In genomic region chr5:52135460-52136141, GRCm38 (mm10) we compare ENCODE assay signal across 30 mouse cellular contexts. TPM values are rescaled to one million over a fixed set of nuclear protein-coding genes. Genes with fewer than 3 reads are reported as not detected.
A peak's percentile ranks its signal among the peaks of the same experiment; 100 is the strongest.
DNase-seq lines count a peak whose midpoint lies in the region; ATAC-seq and TF ChIP-seq lines count a peak whose summit lies in the region.
"Had no signal": no experiment of that assay in that cellular context is flagged by ENCODE, and none has a peak within 500 bp of the region (broad histone marks: within the 10 kb centered on the region; RNA-seq: fewer than 3 reads in every experiment).

No protein-coding gene starts in this region.

- H3K27ac ChIP-seq in embryonic facial prominence, embryonic 13.5 days: 0 out of 2 replicates have a peak overlapping the region, but pooled peaks have one; percentile 16
- no peak overlapping the region for H3K27ac ChIP-seq in embryonic facial prominence, embryonic 10.5 days (replicated peaks)
- no peak overlapping the region for H3K27ac ChIP-seq in kidney, adult 2 months (ENCODE audit: insufficient read depth, low read depth, low read length)
- H3K27ac ChIP-seq in kidney, embryonic 14.5 days (ENCODE audit: low read depth, low read length): no peak overlapping the region
- H3K27ac ChIP-seq: hindbrain, embryonic 12.5 days; hindbrain, postnatal 0 days; liver, embryonic 15.5 days; lung, embryonic 15.5 days; neural tube, embryonic 12.5 days had no signal

- no peak for TF ChIP-seq CTCF in kidney, adult 2 months (conservative IDR thresholded peaks at IDR 0.05; ENCODE audit: insufficient read depth, insufficient read length, low read depth, low read length)

- H3K4me1 ChIP-seq in embryonic facial prominence, embryonic 13.5 days: no peaks in the 10 kb centered on the region
- H3K4me1 ChIP-seq in embryonic facial prominence, embryonic 10.5 days: no peaks in the 10 kb centered on the region
- no peaks in the 10 kb centered on the region; the same call in 1 of the 2 replicates for H3K4me1 ChIP-seq in kidney, adult 2 months (ENCODE audit: control insufficient read depth, insufficient read depth, low read length)
- no peaks in the 10 kb centered on the region for H3K4me1 ChIP-seq in kidney, embryonic 14.5 days (ENCODE audit: control insufficient read depth, insufficient read depth, low read length)
- H3K4me1 ChIP-seq: hindbrain, embryonic 12.5 days; liver, embryonic 15.5 days; lung, embryonic 15.5 days; neural tube, embryonic 12.5 days had no signal

- 79% methylated on average over 16 of the region's 16 CpGs for WGBS in embryonic facial prominence, embryonic 13.5 days
- 86% methylated on average over 16 of the region's 16 CpGs for WGBS in embryonic facial prominence, embryonic 10.5 days
- WGBS in kidney, adult 2 months: 65% methylated on average over 16 of the region's 16 CpGs
- WGBS in kidney, embryonic 14.5 days: 74% methylated on average over 16 of the region's 16 CpGs

- no peak for ATAC-seq in embryonic facial prominence, embryonic 13.5 days (ENCODE audit: insufficient number of reproducible peaks, insufficient read depth, low FRiP score, low TSS enrichment, low read depth)
- ATAC-seq in kidney, embryonic 14.5 days (ENCODE audit: low FRiP score, low TSS enrichment): no peak
- no peak for ATAC-seq in inflammation-experienced regulatory T-cells, adult 6 months
- ATAC-seq: forebrain, embryonic 16.5 days; hindbrain, postnatal 0 days; midbrain, embryonic 16.5 days had no signal

- H3K36me3 ChIP-seq in embryonic facial prominence, embryonic 13.5 days: peaks cover 3% of the 10 kb centered on the region; the same call in 1 of the 2 replicates
- H3K36me3 ChIP-seq in embryonic facial prominence, embryonic 10.5 days (replicated peaks): peaks cover 49% of the 10 kb centered on the region
- H3K36me3 ChIP-seq in kidney, adult 2 months (ENCODE audit: control insufficient read depth, insufficient read depth, low read length): no peaks in the 10 kb centered on the region
- H3K36me3 ChIP-seq in kidney, embryonic 14.5 days (ENCODE audit: control insufficient read depth, insufficient read depth, low read length): peaks cover 7% of the 10 kb centered on the region; the same call in 1 of the 2 replicates

- H3K27me3 ChIP-seq in embryonic facial prominence, embryonic 13.5 days: no peaks in the 10 kb centered on the region
- no peaks in the 10 kb centered on the region for H3K27me3 ChIP-seq in embryonic facial prominence, embryonic 10.5 days (replicated peaks; ENCODE audit: low read depth, poor library complexity, severe bottlenecking)
- no peaks in the 10 kb centered on the region for H3K27me3 ChIP-seq in kidney, adult 2 months (replicated peaks; ENCODE audit: control insufficient read depth, insufficient read depth, low read length)
- H3K27me3 ChIP-seq in kidney, embryonic 14.5 days (ENCODE audit: control insufficient read depth, insufficient read depth, low read length): no peaks in the 10 kb centered on the region
- H3K27me3 ChIP-seq: CH12.LX; hindbrain, embryonic 12.5 days; liver, embryonic 15.5 days; lung, embryonic 15.5 days; neural tube, embryonic 12.5 days had no signal

- no peak overlapping the region for H3K4me2 ChIP-seq in embryonic facial prominence, embryonic 13.5 days
- no peak overlapping the region for H3K4me2 ChIP-seq in kidney, embryonic 14.5 days (replicated peaks; ENCODE audit: low read depth, low read length)
- H3K4me2 ChIP-seq: heart, embryonic 11.5 days; hindbrain, embryonic 12.5 days; liver, embryonic 15.5 days; lung, embryonic 15.5 days; midbrain, embryonic 11.5 days; neural tube, embryonic 12.5 days had no signal

- no peaks in the 10 kb centered on the region for H3K9me3 ChIP-seq in embryonic facial prominence, embryonic 13.5 days
- H3K9me3 ChIP-seq in embryonic facial prominence, embryonic 10.5 days: no peaks in the 10 kb centered on the region
- H3K9me3 ChIP-seq in kidney, embryonic 14.5 days (ENCODE audit: control insufficient read depth, low read length): no peaks in the 10 kb centered on the region
- H3K9me3 ChIP-seq: hindbrain, embryonic 12.5 days; liver, embryonic 15.5 days; lung, embryonic 15.5 days; neural tube, embryonic 12.5 days had no signal

- intact Hi-C loops in gastrocnemius, postnatal 36 days (cut with DNase I): loop anchor here (5.0 kb wide), 1 partner anchor 102 kb away; no protein-coding TSS in a partner anchor

- no peak for TF ChIP-seq POLR2A in kidney, adult 2 months (IDR thresholded peaks at IDR 0.05; ENCODE audit: low read depth, low read length)

- no peak overlapping the region for H3K4me3 ChIP-seq in embryonic facial prominence, embryonic 13.5 days
- no peak overlapping the region for H3K4me3 ChIP-seq in embryonic facial prominence, embryonic 10.5 days
- H3K4me3 ChIP-seq in kidney, adult 2 months (ENCODE audit: insufficient read depth, low read depth, low read length): no peak overlapping the region
- H3K4me3 ChIP-seq in kidney, embryonic 14.5 days (ENCODE audit: low read length): no peak overlapping the region
- H3K4me3 ChIP-seq: hindbrain, embryonic 12.5 days; liver, embryonic 15.5 days; lung, embryonic 15.5 days; neural tube, embryonic 12.5 days had no signal

- no peak overlapping the region for H3K9ac ChIP-seq in embryonic facial prominence, embryonic 13.5 days
- H3K9ac ChIP-seq in kidney, embryonic 14.5 days (ENCODE audit: low read depth, low read length): no peak overlapping the region
- H3K9ac ChIP-seq: hindbrain, embryonic 12.5 days; liver, embryonic 15.5 days; lung, embryonic 15.5 days; neural tube, embryonic 12.5 days had no signal

- no peak for DNase-seq in embryonic facial prominence, embryonic 10.5 days (ENCODE audit: low spot score)
- peak; percentile 25 for DNase-seq in kidney, adult 2 months
- peak; percentile 17 for DNase-seq in right cerebral cortex, adult 18-20 months
- DNase-seq in right cerebral cortex, postnatal 25 days: no peak
- no peak for DNase-seq in gastrocnemius, postnatal 36 days
- DNase-seq: adrenal gland, postnatal 10 days; cerebellum, adult 11 months; cerebellum, adult 9-11 months; gastrocnemius, postnatal 10 days; heart, postnatal 36 days; kidney, adult 18-20 months; kidney, postnatal 4 days; layer of hippocampus, postnatal 36 days; left cerebral cortex, postnatal 4 days; liver; thymus, adult 2 months; thymus, postnatal 36 days had no signal

RNA-seq across cellular contexts. Expression of gene Dhx15, which starts 54.7 kb away (rescaled TPM):
- polyA plus RNA-seq in embryonic facial prominence, embryonic 13.5 days (2015; fragmentation: Nextera tagmentation; extraction: Ambion mirVana): 176 and 178 TPM in 2 replicates
- 214 and 221 TPM in 2 replicates for polyA plus RNA-seq in embryonic facial prominence, embryonic 10.5 days (2016; fragmentation: Nextera tagmentation; extraction: Ambion mirVana)
- polyA plus RNA-seq in kidney, adult 2 months (2012; rRNA removed): 31.2 and 39.2 TPM in 2 replicates
- polyA plus RNA-seq in kidney, embryonic 14.5 days (2014; fragmentation: Nextera tagmentation; extraction: Ambion mirVana): 112 and 124 TPM in 2 replicates
- 100 to 1,000 TPM in 1 of 3 experiments, 10 to 100 TPM in 2; 96.8 to 117 (median 97.1) TPM for polyA plus RNA-seq in inflammation-experienced regulatory T-cells, adult 6 months (2017; shearing (Covaris generic))
- 10 to 100 TPM; 34.3 to 36.0 TPM for total RNA-seq in gastrocnemius, postnatal 36 days (2021)

Comparison
In these comparisons a context has a peak if more than half of its experiments do, and no peak if none do; other contexts are left out.
1. DNase-seq: peak in kidney, adult 2 months (single experiment) and right cerebral cortex, adult 18-20 months (single experiment); none in embryonic facial prominence, embryonic 10.5 days (single experiment), right cerebral cortex, postnatal 25 days (single experiment) and gastrocnemius, postnatal 36 days (0 of 2).